Mouse (Mus musculus): ENCODE measurements around the gene BC055324. TPM values are rescaled to one million over a fixed set of nuclear protein-coding genes. Genes with fewer than 3 reads are reported as not detected.
A peak's percentile ranks its signal among the peaks of the same experiment; 100 is the strongest.

BC055324 gene
- polyA plus RNA-seq, 1 experiment from 2014 or later: 8.7 TPM

DNA sequence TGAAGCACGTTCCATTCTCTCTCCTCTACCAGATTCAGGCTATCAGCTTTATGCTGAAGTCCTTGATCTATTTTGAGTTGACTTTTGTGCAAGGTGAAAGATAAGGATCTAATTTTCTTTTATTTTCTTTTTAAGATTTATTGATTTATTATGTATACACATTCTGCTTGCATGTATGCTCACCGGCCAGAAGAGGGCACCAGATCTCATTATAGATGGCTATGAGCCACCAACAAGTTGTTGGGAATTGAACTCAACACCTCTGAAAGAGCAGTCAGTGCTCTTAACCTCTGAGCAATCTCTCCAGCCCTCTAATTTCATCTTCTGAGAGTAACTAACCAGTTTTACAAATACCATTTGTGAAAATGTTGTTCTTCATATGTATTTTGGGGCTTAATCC lies 14.6 kb upstream of the BC055324 start:
- Histone ChIP-seq H3K4me3 (replicated peaks) (no peak overlapping the region), H3K9ac (no peak overlapping the region), H3K4me2 (no peak overlapping the region), H3K9me3 (replicated peaks) (no peaks in the 10 kb centered on the region), H3K27ac (replicated peaks) (no peak overlapping the region), H3K36me3 (replicated peaks) (no peaks in the 10 kb centered on the region), H3K4me1 (replicated peaks) (no peaks in the 10 kb centered on the region), H3K27me3 (no peaks in the 10 kb centered on the region)
- 28% methylated on average over 2 of the region's 2 CpGs for WGBS (ENCODE audit: insufficient replicate concordance)
- no peak for ATAC-seq (ENCODE audit: insufficient read depth)

- Histone ChIP-seq H3K27ac (replicated peaks) (no peak overlapping the region), H3K9me3 (replicated peaks) (no peaks in the 10 kb centered on the region), H3K4me2 (no peak overlapping the region), H3K27me3 (no peaks in the 10 kb centered on the region), H3K36me3 (replicated peaks) (no peaks in the 10 kb centered on the region), H3K4me1 (replicated peaks) (no peaks in the 10 kb centered on the region), H3K4me3 (replicated peaks) (no peak overlapping the region), H3K9ac (no peak overlapping the region)
- ATAC-seq (ENCODE audit: insufficient read depth): no peak
- WGBS (ENCODE audit: insufficient replicate concordance): 49% methylated on average over 3 of the region's 3 CpGs
These were observed 9.7 kb upstream of the BC055324 start for GRCm38 (mm10) chr1:164004311-164004710.

DNA sequence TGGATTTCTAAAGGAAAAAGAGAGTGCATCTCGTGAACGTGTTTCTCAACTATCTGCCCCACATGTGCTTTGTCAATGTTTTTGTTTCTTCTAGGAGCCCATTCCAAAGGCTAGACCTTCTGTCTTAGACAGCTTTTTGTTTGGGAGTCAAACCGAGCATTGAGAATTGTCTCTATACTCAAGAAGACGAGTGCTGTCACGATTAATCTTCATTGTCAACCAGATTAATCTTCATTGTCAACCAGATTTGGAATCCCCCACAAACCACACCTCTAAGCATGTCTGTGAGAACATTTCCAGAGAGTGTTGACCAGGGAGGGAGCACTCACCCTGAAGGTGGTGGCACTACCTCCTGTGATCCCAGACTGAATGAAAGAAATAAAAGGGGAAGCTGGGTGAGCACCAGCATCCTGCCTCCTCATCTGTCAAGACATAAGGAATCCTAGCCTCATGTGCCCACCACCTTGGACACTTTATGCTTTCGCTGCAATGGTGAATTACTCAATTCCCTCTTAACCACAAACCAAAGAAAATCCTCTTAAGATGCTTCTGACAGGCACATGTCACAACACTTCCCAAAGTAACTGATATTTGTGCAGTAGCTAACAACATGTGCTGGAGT lies 7.3 kb upstream of the BC055324 start:
- no peaks in the 10 kb centered on the region for H3K36me3 ChIP-seq (replicated peaks)
- no peak overlapping the region for H3K4me2 ChIP-seq
- H3K27me3 ChIP-seq: no peaks in the 10 kb centered on the region
- no peaks in the 10 kb centered on the region for H3K4me1 ChIP-seq (replicated peaks)
- H3K9me3 ChIP-seq (replicated peaks): no peaks in the 10 kb centered on the region
- 42% methylated on average over 6 of the region's 6 CpGs for WGBS (ENCODE audit: insufficient replicate concordance)
- H3K27ac ChIP-seq (replicated peaks): no peak overlapping the region
- no peak for ATAC-seq (ENCODE audit: insufficient read depth)
- H3K4me3 ChIP-seq (replicated peaks): no peak overlapping the region
- no peak overlapping the region for H3K9ac ChIP-seq

DNA sequence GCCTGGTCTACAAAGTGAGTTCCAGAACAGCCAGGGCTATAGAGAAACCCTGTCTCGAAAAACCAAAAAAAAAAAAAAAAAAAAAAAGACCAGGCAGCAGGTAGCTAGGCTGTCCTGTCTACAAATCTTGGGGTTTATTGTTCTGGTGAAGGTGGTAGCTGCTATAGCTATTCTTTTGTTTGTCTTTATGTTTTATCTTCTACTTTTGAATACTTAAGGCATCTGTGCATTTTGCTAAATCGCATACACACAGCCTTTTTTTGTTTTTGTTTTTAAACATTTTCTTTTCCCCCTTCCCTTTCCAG lies 965 bp upstream of the BC055324 start:
- H3K27ac ChIP-seq (replicated peaks): 0 out of 2 replicates have a peak overlapping the region, but pooled peaks have one; percentile 75

DNA sequence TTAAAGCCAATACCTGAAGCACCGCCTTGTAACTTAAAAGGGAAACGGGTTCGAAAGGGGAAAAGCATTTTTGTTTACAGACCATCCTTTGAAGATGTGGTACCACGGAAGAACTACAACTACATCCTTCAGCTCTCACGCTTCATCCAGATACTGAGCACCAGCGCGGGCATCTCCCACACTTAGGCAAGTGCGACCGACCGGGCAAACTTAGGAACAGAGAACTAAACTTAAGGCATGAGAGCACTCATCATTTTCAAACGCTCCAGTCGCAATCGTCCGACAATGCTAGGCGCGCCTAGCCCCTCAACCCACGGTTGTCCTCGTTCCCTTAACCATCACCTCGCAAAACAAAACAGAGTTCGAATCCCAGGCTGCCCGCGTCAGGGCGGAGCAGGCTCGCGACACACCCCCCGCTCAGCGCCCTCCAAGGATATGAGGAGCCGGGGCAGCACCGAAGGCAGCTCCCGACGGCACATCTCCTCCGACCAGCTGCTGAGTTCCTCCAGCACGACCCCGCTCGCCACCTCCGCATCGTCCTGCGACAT lies 349 bp downstream of the BC055324 start:
- Histone ChIP-seq H3K9me3 (replicated peaks) (no peaks in the 10 kb centered on the region), H3K4me1 (replicated peaks) (peaks cover 26% of the 10 kb centered on the region), H3K4me2 (peak overlapping the region; percentile 80), H3K4me3 (replicated peaks) (peak overlapping the region; percentile 75), H3K27me3 (no peaks in the 10 kb centered on the region), H3K36me3 (replicated peaks) (0 out of 2 replicates have a peak, but pooled peaks cover 7% of the 10 kb centered on the region), H3K9ac (peak overlapping the region; percentile 73), H3K27ac (replicated peaks) (peak overlapping the region; percentile 53)
- WGBS (ENCODE audit: insufficient replicate concordance): 2% methylated on average over 38 of the region's 38 CpGs
- ATAC-seq (ENCODE audit: insufficient read depth): peak; percentile 84

More for the DNA sequence above, 965 bp upstream of the BC055324 start:
- no peaks in the 10 kb centered on the region for H3K9me3 ChIP-seq (replicated peaks)
- peak overlapping the region; percentile 73; the same call in 1 of the 2 replicates for H3K9ac ChIP-seq
- ATAC-seq (ENCODE audit: insufficient read depth): no peak
- peaks cover 26% of the 10 kb centered on the region for H3K4me1 ChIP-seq (replicated peaks)
- H3K4me2 ChIP-seq: peak overlapping the region; percentile 80
- H3K27me3 ChIP-seq: no peaks in the 10 kb centered on the region
- 48% methylated on average over 2 of the region's 2 CpGs for WGBS (ENCODE audit: insufficient replicate concordance)
- peak overlapping the region; percentile 75 for H3K4me3 ChIP-seq (replicated peaks)
- H3K36me3 ChIP-seq (replicated peaks): 0 out of 2 replicates have a peak, but pooled peaks cover 7% of the 10 kb centered on the region

- Histone ChIP-seq H3K9ac (no peak overlapping the region), H3K27ac (replicated peaks) (no peak overlapping the region), H3K4me1 (replicated peaks) (peaks cover 26% of the 10 kb centered on the region), H3K4me2 (no peak overlapping the region), H3K9me3 (replicated peaks) (no peaks in the 10 kb centered on the region), H3K36me3 (replicated peaks) (peaks cover 13% of the 10 kb centered on the region; the same call in 1 of the 2 replicates), H3K27me3 (no peaks in the 10 kb centered on the region), H3K4me3 (replicated peaks) (no peak overlapping the region)
- WGBS (ENCODE audit: insufficient replicate concordance): 73% methylated on average over 4 of the region's 4 CpGs
- ATAC-seq (ENCODE audit: insufficient read depth): no peak
These were observed 2.2 kb downstream of the BC055324 start for GRCm38 (mm10) chr1:163992371-163992770.

- no peak overlapping the region for H3K9ac ChIP-seq
- no peaks in the 10 kb centered on the region for H3K9me3 ChIP-seq (replicated peaks)
- peaks cover 31% of the 10 kb centered on the region for H3K36me3 ChIP-seq (replicated peaks)
- H3K4me2 ChIP-seq: no peak overlapping the region
- H3K27me3 ChIP-seq: no peaks in the 10 kb centered on the region
- H3K4me1 ChIP-seq (replicated peaks): no peaks in the 10 kb centered on the region
- H3K27ac ChIP-seq (replicated peaks): no peak overlapping the region
- WGBS (ENCODE audit: insufficient replicate concordance): 55% methylated on average over 1 of the region's 1 CpGs
- no peak for ATAC-seq (ENCODE audit: insufficient read depth)
- no peak overlapping the region for H3K4me3 ChIP-seq (replicated peaks)
These were observed 18.1 kb downstream of the BC055324 start for GRCm38 (mm10) chr1:163976515-163976914.

DNA sequence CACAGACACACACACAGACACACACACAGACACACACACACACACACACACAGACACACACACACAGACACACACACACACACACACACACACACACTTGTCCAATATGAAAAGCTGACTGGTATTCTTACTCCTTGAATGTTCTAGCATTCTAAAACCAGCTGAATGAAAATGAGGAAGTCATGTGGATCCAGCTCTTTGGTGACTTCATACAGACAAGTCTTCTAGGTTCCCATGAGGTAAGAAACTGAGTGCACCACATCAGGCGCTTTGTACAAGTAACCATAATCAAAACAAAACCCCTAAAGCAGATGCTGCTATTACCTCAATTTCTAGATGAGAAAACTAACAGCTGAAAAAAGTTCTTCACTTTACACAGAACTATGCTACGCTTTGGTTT lies 19.5 kb downstream of the BC055324 start:
- no peak overlapping the region for H3K9ac ChIP-seq
- 80% methylated on average over 2 of the region's 2 CpGs for WGBS (ENCODE audit: insufficient replicate concordance)

GRCm38 (mm10) chr1:163974471-163974870 lies 20.1 kb downstream of the BC055324 start:
- Histone ChIP-seq H3K36me3 (replicated peaks) (peaks cover 19% of the 10 kb centered on the region; the same call in 1 of the 2 replicates), H3K27ac (replicated peaks) (no peak overlapping the region), H3K4me2 (no peak overlapping the region), H3K4me1 (replicated peaks) (no peaks in the 10 kb centered on the region), H3K27me3 (no peaks in the 10 kb centered on the region), H3K9me3 (replicated peaks) (no peaks in the 10 kb centered on the region), H3K9ac (no peak overlapping the region), H3K4me3 (replicated peaks) (no peak overlapping the region)
- 68% methylated on average over 1 of the region's 1 CpGs for WGBS (ENCODE audit: insufficient replicate concordance)
- no peak for ATAC-seq (ENCODE audit: insufficient read depth)

More for the DNA sequence above, 19.5 kb downstream of the BC055324 start:
- Histone ChIP-seq H3K36me3 (replicated peaks) (peaks cover 24% of the 10 kb centered on the region; the same call in 1 of the 2 replicates), H3K9me3 (replicated peaks) (no peaks in the 10 kb centered on the region), H3K4me2 (no peak overlapping the region), H3K27me3 (no peaks in the 10 kb centered on the region), H3K4me3 (replicated peaks) (no peak overlapping the region), H3K4me1 (replicated peaks) (no peaks in the 10 kb centered on the region), H3K27ac (replicated peaks) (no peak overlapping the region)
- ATAC-seq (ENCODE audit: insufficient read depth): no peak

GRCm38 (mm10) chr1:163964008-163964689 lies 30.4 kb downstream of the BC055324 start:
- Histone ChIP-seq H3K27me3 (no peaks in the 10 kb centered on the region), H3K36me3 (replicated peaks) (peaks cover 29% of the 10 kb centered on the region), H3K9me3 (replicated peaks) (no peaks in the 10 kb centered on the region), H3K4me3 (replicated peaks) (no peak overlapping the region), H3K9ac (no peak overlapping the region), H3K4me2 (no peak overlapping the region), H3K27ac (replicated peaks) (no peak overlapping the region), H3K4me1 (replicated peaks) (no peaks in the 10 kb centered on the region)
- ATAC-seq (ENCODE audit: insufficient read depth): no peak
- 42% methylated on average over 10 of the region's 10 CpGs for WGBS (ENCODE audit: insufficient replicate concordance)

DNA sequence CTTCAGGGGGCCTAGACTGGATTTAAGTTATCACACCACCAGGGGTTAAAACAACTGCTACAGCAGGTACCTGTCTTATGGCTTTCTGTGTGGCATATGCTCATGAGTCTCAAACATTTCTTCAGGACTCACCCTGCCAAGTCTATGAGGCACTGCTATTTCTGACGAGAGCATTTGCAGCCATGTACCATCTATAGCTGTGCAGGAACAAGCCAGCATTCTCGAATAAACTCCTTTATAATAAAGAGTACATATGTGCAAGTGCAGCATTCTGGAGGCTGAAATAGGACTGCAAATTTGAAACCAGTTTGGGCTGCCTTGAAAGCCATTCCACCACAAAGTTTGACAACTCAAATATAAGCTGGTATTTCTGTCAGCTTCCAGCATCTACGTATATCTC lies 36.6 kb downstream of the BC055324 start:
- ATAC-seq (ENCODE audit: insufficient read depth): no peak
- Histone ChIP-seq H3K4me2 (no peak overlapping the region), H3K4me1 (replicated peaks) (no peaks in the 10 kb centered on the region), H3K27me3 (no peaks in the 10 kb centered on the region), H3K9ac (no peak overlapping the region), H3K27ac (replicated peaks) (no peak overlapping the region), H3K4me3 (replicated peaks) (no peak overlapping the region), H3K9me3 (replicated peaks) (no peaks in the 10 kb centered on the region), H3K36me3 (replicated peaks) (peaks cover 51% of the 10 kb centered on the region)
- WGBS (ENCODE audit: insufficient replicate concordance): 67% methylated on average over 3 of the region's 3 CpGs

All from liver, embryonic 15.5 days (tissue).